Mouse (Mus musculus) kidney, embryonic 14.5 days (tissue): ENCODE measurements around the gene 4930524B15Rik. TPM values are rescaled to one million over a fixed set of nuclear protein-coding genes. Genes with fewer than 3 reads are reported as not detected.
"Not testable (repeated sequence)": the region's sequence is repeated elsewhere in the genome, so short reads cannot be mapped to it uniquely, and the experiment has no call there.

Source experiments
- ATAC-seq: fragments of 200-750 bp; cut with Nextera tagmentation; 2 replicates; pipeline ENCODE4 v1.8.0; 2017; ENCODE audit warnings: moderate number of reproducible peaks, mild to moderate bottlenecking, moderate TSS enrichment, moderate library complexity; ENCODE audit not compliant: low FRiP score, low TSS enrichment
- H3K27ac ChIP-seq: fragments of 300-500 bp; sonication (generic); 2 replicates; pipeline ENCODE4 v1.5.1; 2014; ENCODE audit warnings: low read depth, mild to moderate bottlenecking, low read length, moderate library complexity, mixed read lengths
- H3K27me3 ChIP-seq: fragments of 300-500 bp; sonication (generic); 2 replicates; pipeline ENCODE4 v1.6.1; 2014; ENCODE audit warnings: mild to moderate bottlenecking, low read length; ENCODE audit not compliant: control insufficient read depth, insufficient read depth
- H3K36me3 ChIP-seq: fragments of 300-500 bp; sonication (generic); 2 replicates; pipeline ENCODE4 v1.6.1; 2014; ENCODE audit warnings: low read length, mixed read lengths; ENCODE audit not compliant: control insufficient read depth, insufficient read depth
- H3K4me1 ChIP-seq: fragments of 300-500 bp; sonication (generic); 2 replicates; pipeline ENCODE4 v1.6.1; 2014; ENCODE audit warnings: low read length, mixed read lengths; ENCODE audit not compliant: control insufficient read depth, insufficient read depth
- H3K4me2 ChIP-seq: fragments of 300-500 bp; sonication (generic); replicated peaks from 2 replicates; pipeline ENCODE4 v1.6.1; 2014; ENCODE audit warnings: low read depth, mild to moderate bottlenecking, low read length
- H3K4me3 ChIP-seq: fragments of 300-500 bp; sonication (generic); 2 replicates; pipeline ENCODE4 v1.5.1; 2014; ENCODE audit warnings: mild to moderate bottlenecking, low read length
- H3K9ac ChIP-seq: fragments of 300-500 bp; sonication (generic); 2 replicates; pipeline ENCODE4 v1.6.1; 2014; ENCODE audit warnings: low read depth, mild to moderate bottlenecking, low read length, moderate library complexity
- H3K9me3 ChIP-seq: fragments of 300-500 bp; sonication (generic); 2 replicates; pipeline ENCODE4 v1.6.1; 2016; ENCODE audit warnings: low read length; ENCODE audit not compliant: control insufficient read depth
- WGBS: fragments of 180-500 bp; shearing (Covaris S2); extraction: QIAGEN DNeasy Blood & Tissue Kit; methylation state at CpG from one replicate; pipeline ENCODE4 v1.1.7; 2014; 5-methylcytosine and 5-hydroxymethylcytosine counted together
- polyA plus RNA-seq: library from polyadenylated mRNA; unstranded; fragments of >200 nt; fragmentation: Nextera tagmentation; extraction: Ambion mirVana; gene quantifications from 2 replicates; pipeline ENCODE4 v1.2.1, GENCODE M21; 2014

Gene 4930524B15Rik
- polyA plus RNA-seq, 1 experiment from 2014 or later = 0.27 TPM

- H3K9me3 ChIP-seq = not testable (repeated sequence)
- WGBS = 85% methylated on average over 3 of the region's 3 CpGs
Observed at GRCm38 (mm10) chr11:32008049-32008448, 42.7 kb downstream of the 4930524B15Rik start.

GRCm38 (mm10) chr11:32008852-32009251, 43.5 kb downstream of the 4930524B15Rik start:
- H3K4me3 ChIP-seq = no peak overlapping the region
- no peak for ATAC-seq
- 88% methylated on average over 3 of the region's 3 CpGs for WGBS

More at GRCm38 (mm10) chr11:32008049-32008448, 42.7 kb downstream of the 4930524B15Rik start:
- H3K4me1 ChIP-seq = peaks cover 10% of the 10 kb centered on the region; the same call in 1 of the 2 replicates
- H3K27me3 ChIP-seq, ATAC-seq, H3K9ac ChIP-seq, H3K4me2 ChIP-seq, H3K36me3 ChIP-seq, H3K27ac ChIP-seq, H3K4me3 ChIP-seq: not testable (repeated sequence)

GRCm38 (mm10) chr11:32009961-32010662, 44.7 kb downstream of the 4930524B15Rik start:
- H3K27me3 ChIP-seq = no peaks in the 10 kb centered on the region
- H3K4me1 ChIP-seq = peaks cover 10% of the 10 kb centered on the region; the same call in 1 of the 2 replicates
- no peaks in the 10 kb centered on the region for H3K9me3 ChIP-seq
- no peak overlapping the region for H3K9ac ChIP-seq
- no peak overlapping the region for H3K4me2 ChIP-seq
- peak; percentile 55; the same call in 1 of the 2 replicates for ATAC-seq
- WGBS = 22% methylated on average over 13 of the region's 13 CpGs
- no peak overlapping the region for H3K4me3 ChIP-seq
- H3K36me3 ChIP-seq = no peaks in the 10 kb centered on the region
- no peak overlapping the region for H3K27ac ChIP-seq

More at GRCm38 (mm10) chr11:32008852-32009251, 43.5 kb downstream of the 4930524B15Rik start:
- Histone ChIP-seq H3K4me1 (peaks cover 10% of the 10 kb centered on the region; the same call in 1 of the 2 replicates), H3K27ac (no peak overlapping the region), H3K4me2 (no peak overlapping the region), H3K36me3 (no peaks in the 10 kb centered on the region), H3K9ac (no peak overlapping the region), H3K9me3 (no peaks in the 10 kb centered on the region), H3K27me3 (no peaks in the 10 kb centered on the region)

GRCm38 (mm10) chr11:32010663-32010970, 45.2 kb downstream of the 4930524B15Rik start:
- no peak overlapping the region for H3K9ac ChIP-seq
- no peaks in the 10 kb centered on the region for H3K36me3 ChIP-seq
- H3K4me2 ChIP-seq = no peak overlapping the region
- H3K27me3 ChIP-seq = no peaks in the 10 kb centered on the region
- ATAC-seq = no peak
- no peaks in the 10 kb centered on the region for H3K9me3 ChIP-seq
- H3K27ac ChIP-seq = no peak overlapping the region
- 63% methylated on average over 5 of the region's 5 CpGs for WGBS
- H3K4me3 ChIP-seq = no peak overlapping the region
- H3K4me1 ChIP-seq = peaks cover 10% of the 10 kb centered on the region; the same call in 1 of the 2 replicates

- no peak for ATAC-seq
Observed at GRCm38 (mm10) chr11:32011867-32012603, 46.6 kb downstream of the 4930524B15Rik start.

GRCm38 (mm10) chr11:32013014-32013427, 47.6 kb downstream of the 4930524B15Rik start:
- Histone ChIP-seq H3K4me1 (peaks cover 10% of the 10 kb centered on the region; the same call in 1 of the 2 replicates), H3K4me3 (no peak overlapping the region), H3K27me3 (no peaks in the 10 kb centered on the region), H3K36me3 (no peaks in the 10 kb centered on the region), H3K27ac (no peak overlapping the region), H3K9me3 (no peaks in the 10 kb centered on the region), H3K4me2 (no peak overlapping the region), H3K9ac (no peak overlapping the region)
- no peak for ATAC-seq
- 78% methylated on average over 4 of the region's 4 CpGs for WGBS

More at GRCm38 (mm10) chr11:32011867-32012603, 46.6 kb downstream of the 4930524B15Rik start:
- no peak overlapping the region for H3K9ac ChIP-seq
- no peak overlapping the region for H3K4me3 ChIP-seq
- H3K9me3 ChIP-seq = no peaks in the 10 kb centered on the region
- 60% methylated on average over 9 of the region's 9 CpGs for WGBS
- peaks cover 10% of the 10 kb centered on the region; the same call in 1 of the 2 replicates for H3K4me1 ChIP-seq
- no peak overlapping the region for H3K27ac ChIP-seq
- H3K4me2 ChIP-seq = no peak overlapping the region
- H3K27me3 ChIP-seq = no peaks in the 10 kb centered on the region
- no peaks in the 10 kb centered on the region for H3K36me3 ChIP-seq

- 85% methylated on average over 1 of the region's 1 CpGs for WGBS
- H3K36me3 ChIP-seq = no peaks in the 10 kb centered on the region
- H3K9ac ChIP-seq = no peak overlapping the region
- no peaks in the 10 kb centered on the region for H3K9me3 ChIP-seq
- H3K4me2 ChIP-seq = no peak overlapping the region
- no peak for ATAC-seq
- no peak overlapping the region for H3K4me3 ChIP-seq
- peaks cover 10% of the 10 kb centered on the region; the same call in 1 of the 2 replicates for H3K4me1 ChIP-seq
- no peak overlapping the region for H3K27ac ChIP-seq
- no peaks in the 10 kb centered on the region for H3K27me3 ChIP-seq
Observed at GRCm38 (mm10) chr11:32013561-32013960, 48.2 kb downstream of the 4930524B15Rik start.

- H3K4me1 ChIP-seq = peaks cover 9% of the 10 kb centered on the region
- no peaks in the 10 kb centered on the region for H3K27me3 ChIP-seq
- no peak overlapping the region for H3K4me3 ChIP-seq
- H3K27ac ChIP-seq = no peak overlapping the region
- no peak overlapping the region for H3K9ac ChIP-seq
- H3K4me2 ChIP-seq = no peak overlapping the region
- no peak; the same call in 1 of the 2 replicates for ATAC-seq
- 58% methylated on average over 4 of the region's 4 CpGs for WGBS
- no peaks in the 10 kb centered on the region for H3K9me3 ChIP-seq
- no peaks in the 10 kb centered on the region for H3K36me3 ChIP-seq
Observed at GRCm38 (mm10) chr11:32018201-32018600, 52.8 kb downstream of the 4930524B15Rik start.
